Mouse (Mus musculus) erythroblast, embryonic 14.5 days (primary cell): ENCODE results near the gene Phyhipl.

Source experiments
- GATA1 ChIP-seq: IDR thresholded peaks from 2 replicates; pipeline ENCODE4 v1.6.1; 2012; ENCODE audit warnings: low read length, inconsistent platforms, mixed read lengths
- TAL1 ChIP-seq: IDR thresholded peaks from 3 replicates; pipeline ENCODE4 v1.6.1; 2012; ENCODE audit warnings: low read length, inconsistent platforms, mixed read lengths

DNA sequence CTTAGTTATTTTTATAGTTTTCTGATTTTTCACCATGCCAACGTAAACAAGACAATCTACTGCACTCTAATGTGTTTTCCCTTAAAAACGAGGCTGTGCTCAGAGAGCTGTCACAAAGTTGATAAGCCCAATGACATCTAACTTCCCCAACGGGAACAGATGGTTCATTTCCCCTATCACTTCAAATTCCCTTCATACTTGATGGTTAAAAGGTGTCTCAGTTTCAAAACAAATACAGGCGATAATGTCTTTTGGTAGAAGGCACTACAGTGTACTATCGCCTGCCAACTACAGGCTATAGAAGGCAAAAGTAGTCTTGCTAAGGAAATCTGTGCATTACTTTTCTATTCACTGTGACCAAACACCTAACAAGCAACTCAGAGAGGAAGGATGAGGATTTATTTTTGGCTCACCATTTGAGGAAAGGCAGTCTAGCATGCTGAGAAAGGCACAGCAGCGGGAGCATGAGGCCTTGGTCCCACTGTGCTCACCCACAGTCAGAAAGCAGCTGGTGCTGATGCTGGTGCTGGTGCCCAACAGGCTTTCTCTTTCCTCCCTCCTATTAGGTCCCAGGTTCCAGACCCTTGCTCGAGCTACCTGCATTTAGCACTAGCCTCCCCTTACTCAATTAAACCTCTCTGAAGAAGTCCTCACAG, 74.1 kb downstream of the Phyhipl start:
- TF ChIP-seq TAL1 (no peak), GATA1 (no peak)
